Mouse (Mus musculus) embryonic facial prominence, embryonic 14.5 days (tissue): ENCODE measurements around the gene Gm4312. TPM values are rescaled to one million over a fixed set of nuclear protein-coding genes. Genes with fewer than 3 reads are reported as not detected.
A peak's percentile ranks its signal among the peaks of the same experiment; 100 is the strongest.
"Not testable (repeated sequence)": the region's sequence is repeated elsewhere in the genome, so short reads cannot be mapped to it uniquely, and the experiment has no call there.

Experiments used
- ATAC-seq: fragments of 200-750 bp; cut with Nextera tagmentation; 2 replicates; pipeline ENCODE4 v1.8.0; 2017; ENCODE audit warnings: low read depth, moderate number of reproducible peaks, moderate TSS enrichment
- DNase-seq: peaks from one replicate; pipeline ENCODE4 v3.0.0-alpha.2; 2015; ENCODE audit warnings: low spot score
- H3K27ac ChIP-seq: fragments of 300-500 bp; sonication (generic); replicated peaks from 2 replicates; pipeline ENCODE4 v1.5.1; 2014; ENCODE audit warnings: low read depth, mild to moderate bottlenecking, low read length, moderate library complexity
- H3K27me3 ChIP-seq: fragments of 300-500 bp; sonication (generic); replicated peaks from 2 replicates; pipeline ENCODE4 v1.6.1; 2014; ENCODE audit warnings: low read length; ENCODE audit not compliant: control insufficient read depth, insufficient read depth
- H3K36me3 ChIP-seq: fragments of 300-500 bp; sonication (generic); 2 replicates; pipeline ENCODE4 v1.6.1; 2014; ENCODE audit warnings: low read length, mixed read lengths; ENCODE audit not compliant: control insufficient read depth, insufficient read depth
- H3K4me1 ChIP-seq: fragments of 300-500 bp; sonication (generic); 2 replicates; pipeline ENCODE4 v1.6.1; 2014; ENCODE audit warnings: antibody characterized with exemption, low read length; ENCODE audit not compliant: control insufficient read depth, insufficient read depth
- H3K4me2 ChIP-seq: fragments of 300-500 bp; sonication (generic); 2 replicates; pipeline ENCODE4 v1.6.1; 2014; ENCODE audit warnings: low read depth, mild to moderate bottlenecking, low read length, moderate library complexity, mixed read lengths
- H3K4me3 ChIP-seq: fragments of 300-500 bp; sonication (generic); 2 replicates; pipeline ENCODE4 v1.5.1; 2014; ENCODE audit warnings: low read depth, mild to moderate bottlenecking, low read length
- H3K9ac ChIP-seq: fragments of 300-500 bp; sonication (generic); 2 replicates; pipeline ENCODE4 v1.6.1; 2014; ENCODE audit warnings: low read depth, mild to moderate bottlenecking, low read length, moderate library complexity, mixed read lengths
- H3K9me3 ChIP-seq: fragments of 300-500 bp; sonication (generic); 2 replicates; pipeline ENCODE4 v1.6.1; 2016; ENCODE audit warnings: low read length; ENCODE audit not compliant: control insufficient read depth
- WGBS: fragments of 180-500 bp; shearing (Covaris S2); extraction: QIAGEN DNeasy Blood & Tissue Kit; methylation state at CpG from one replicate; pipeline ENCODE4 v1.1.7; 2014; 5-methylcytosine and 5-hydroxymethylcytosine counted together
- polyA plus RNA-seq: library from polyadenylated mRNA; unstranded; fragments of >200 nt; fragmentation: Nextera tagmentation; extraction: Ambion mirVana; gene quantifications from 2 replicates; pipeline ENCODE4 v1.2.1, GENCODE M21; 2014

Gm4312 gene
- not detected in 2 replicates for polyA plus RNA-seq

DNA sequence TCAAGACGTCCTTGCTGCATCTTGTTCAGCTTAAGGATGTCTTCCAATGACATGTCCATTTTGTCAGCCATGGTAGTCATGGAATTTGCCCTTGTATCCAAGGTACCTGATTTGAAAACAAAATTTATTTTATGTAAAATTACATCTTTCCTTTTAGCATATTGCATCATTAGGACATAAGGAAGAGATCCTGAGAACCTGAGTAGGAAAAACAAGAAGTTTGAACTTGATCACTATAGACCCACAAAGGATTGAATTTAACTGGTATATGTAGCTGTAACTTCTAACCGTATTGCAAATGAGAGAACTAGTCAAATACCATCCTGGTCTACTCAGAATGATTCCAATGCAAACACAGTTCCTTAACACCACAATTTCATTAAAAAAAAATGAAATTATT lies at the start of gene Gm4312:
TSS of gene Gm4312 (minus strand) at position 101 of the 400 bp plus-strand sequence.
- not testable (repeated sequence) for H3K27me3 ChIP-seq, H3K4me1 ChIP-seq, H3K36me3 ChIP-seq, H3K9ac ChIP-seq, H3K4me2 ChIP-seq, H3K4me3 ChIP-seq, H3K9me3 ChIP-seq, ATAC-seq, DNase-seq, H3K27ac ChIP-seq
- no CpG with 5 or more reads among the region's 2 CpGs for WGBS

- H3K27me3 ChIP-seq = no peaks in the 10 kb centered on the region
- H3K4me3 ChIP-seq = no peak overlapping the region
- no peak overlapping the region for H3K9ac ChIP-seq
- H3K4me1 ChIP-seq = no peaks in the 10 kb centered on the region
- H3K9me3 ChIP-seq = no peaks in the 10 kb centered on the region
- H3K4me2 ChIP-seq = no peak overlapping the region
- H3K36me3 ChIP-seq = no peaks in the 10 kb centered on the region
- no peak overlapping the region for H3K27ac ChIP-seq
- WGBS = 81% methylated on average over 2 of the region's 2 CpGs
- ATAC-seq = no peak
- DNase-seq = peak; percentile 28
These were observed 45.2 kb upstream of the Gm4312 start for GRCm38 (mm10) chr10:100427592-100427991.

DNA sequence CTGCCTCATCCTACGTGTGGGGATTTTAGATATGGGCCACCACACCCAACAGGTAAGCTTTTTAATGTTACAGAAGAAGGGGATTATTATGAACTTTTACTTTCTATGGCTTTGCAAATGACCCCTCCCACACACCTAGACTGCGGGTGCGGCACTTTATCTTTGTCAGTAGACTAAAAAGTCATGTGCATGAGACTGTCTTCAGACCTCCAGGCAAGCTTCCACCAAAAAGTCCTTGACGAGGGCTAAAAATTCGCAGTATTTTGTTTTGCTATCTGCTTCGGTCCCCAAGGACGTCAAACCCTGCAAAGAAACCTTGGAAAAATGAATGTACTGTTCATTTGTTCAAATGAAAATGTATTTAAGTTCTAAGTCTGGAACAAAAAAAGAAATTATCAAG lies 33.2 kb upstream of the Gm4312 start:
- DNase-seq (no peak), ATAC-seq (no peak)
- no peaks in the 10 kb centered on the region for H3K4me1 ChIP-seq
- no peak overlapping the region for H3K4me3 ChIP-seq
- H3K4me2 ChIP-seq = no peak overlapping the region
- no peaks in the 10 kb centered on the region for H3K36me3 ChIP-seq
- H3K27ac ChIP-seq = no peak overlapping the region
- H3K27me3 ChIP-seq = no peaks in the 10 kb centered on the region
- no peak overlapping the region for H3K9ac ChIP-seq
- no peaks in the 10 kb centered on the region for H3K9me3 ChIP-seq
- 83% methylated on average over 7 of the region's 7 CpGs for WGBS

- not testable (repeated sequence) for H3K4me3 ChIP-seq, H3K4me1 ChIP-seq, H3K4me2 ChIP-seq, H3K36me3 ChIP-seq, H3K9me3 ChIP-seq, H3K27me3 ChIP-seq, H3K9ac ChIP-seq, ATAC-seq, H3K27ac ChIP-seq, DNase-seq
- 84% methylated on average over 6 of the region's 6 CpGs for WGBS
These were observed 19.9 kb upstream of the Gm4312 start for GRCm38 (mm10) chr10:100402301-100402700.

GRCm38 (mm10) chr10:100361038-100361437 lies 21.3 kb downstream of the Gm4312 start, which contains the start of gene Gm4307:
Gene Gm4307 (plus strand): TSS chr10:100361338.
- ATAC-seq, H3K27me3 ChIP-seq, H3K4me1 ChIP-seq, H3K4me3 ChIP-seq, H3K4me2 ChIP-seq, H3K27ac ChIP-seq, DNase-seq, H3K9ac ChIP-seq, H3K9me3 ChIP-seq, H3K36me3 ChIP-seq: not testable (repeated sequence)
- WGBS = no CpG with 5 or more reads among the region's 3 CpGs

- H3K9ac ChIP-seq, ATAC-seq, H3K9me3 ChIP-seq, H3K4me2 ChIP-seq, H3K27ac ChIP-seq, H3K4me3 ChIP-seq, H3K27me3 ChIP-seq, H3K4me1 ChIP-seq, DNase-seq, H3K36me3 ChIP-seq: not testable (repeated sequence)
- 50% methylated on average over 1 of the region's 2 CpGs for WGBS
These were observed 25.5 kb downstream of the Gm4312 start for GRCm38 (mm10) chr10:100356841-100357240.

DNA sequence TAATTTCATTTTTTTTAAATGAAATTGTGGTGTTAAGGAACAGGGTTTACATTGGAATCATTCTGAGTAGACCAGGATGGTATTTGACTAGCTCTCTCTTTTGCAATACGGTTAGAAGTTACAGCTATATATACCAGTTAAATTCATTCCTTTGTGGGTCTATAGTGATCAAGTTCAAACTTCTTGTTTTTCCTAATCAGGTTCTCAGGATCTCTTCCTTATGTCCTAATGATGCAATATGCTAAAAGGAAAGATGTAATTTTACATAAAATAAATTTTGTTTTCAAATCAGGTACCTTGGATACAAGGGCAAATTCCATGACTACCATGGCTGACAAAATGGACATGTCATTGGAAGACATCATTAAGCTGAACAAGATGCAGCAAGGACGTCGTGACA lies 31.6 kb downstream of the Gm4312 start, which contains the start of gene Gm4305:
TSS of gene Gm4305 (plus strand) at position 301 of the 400 bp plus-strand sequence.
- not testable (repeated sequence) for H3K9me3 ChIP-seq, H3K36me3 ChIP-seq, H3K27ac ChIP-seq, H3K27me3 ChIP-seq, H3K4me1 ChIP-seq, H3K9ac ChIP-seq, H3K4me3 ChIP-seq, DNase-seq, H3K4me2 ChIP-seq, ATAC-seq
- WGBS = no CpG with 5 or more reads among the region's 3 CpGs

- WGBS = no CpG with 5 or more reads among the region's 3 CpGs
- not testable (repeated sequence) for H3K9ac ChIP-seq, H3K9me3 ChIP-seq, H3K27ac ChIP-seq, ATAC-seq, H3K4me3 ChIP-seq, DNase-seq, H3K27me3 ChIP-seq, H3K36me3 ChIP-seq, H3K4me2 ChIP-seq, H3K4me1 ChIP-seq
These were observed 36.7 kb downstream of the Gm4312 start, which contains the start of gene Gm4303 for GRCm38 (mm10) chr10:100345672-100346071. Gene Gm4303 (plus strand): TSS chr10:100345972.

- not testable (repeated sequence) for H3K9ac ChIP-seq, H3K27me3 ChIP-seq, H3K4me3 ChIP-seq, H3K9me3 ChIP-seq, H3K36me3 ChIP-seq, ATAC-seq, H3K4me1 ChIP-seq, DNase-seq, H3K4me2 ChIP-seq, H3K27ac ChIP-seq
- no CpG with 5 or more reads among the region's 3 CpGs for WGBS
These were observed 41.8 kb downstream of the Gm4312 start, which contains the start of gene Gm4302 for GRCm38 (mm10) chr10:100340536-100340935. Gene Gm4302 (plus strand): TSS chr10:100340836.
